Mouse (Mus musculus) ES-E14 (cell line): ENCODE measurements at regions not wholly inside any gene's neighbourhood (a gene's known extent, or its start where the extent isn't known, plus 50 kb on each side); places are given as distances from the start of the nearest gene placed in this dataset.

Experiments
- DNase-seq: peaks from one replicate; pipeline ENCODE4 v3.0.0-alpha.2; 2013; ENCODE audit warnings: low read depth, low spot score
- H3K27ac ChIP-seq: 2 replicates; pipeline ENCODE4 v1.5.1; 2012; ENCODE audit warnings: low read depth, mild to moderate bottlenecking, low read length, moderate library complexity, mixed read lengths; ENCODE audit not compliant: poor library complexity, insufficient read depth, severe bottlenecking
- H3K36me3 ChIP-seq: 2 replicates; pipeline ENCODE4 v1.6.1; 2012; ENCODE audit warnings: mild to moderate bottlenecking, low read length, moderate library complexity, mixed read lengths; ENCODE audit not compliant: control insufficient read depth, poor library complexity, insufficient read depth, severe bottlenecking
- H3K4me1 ChIP-seq, 2 experiments: fragments of 150-350 bp in 1 of 2; sonication (generic) in 1 of 2; 2 replicates each; pipeline ENCODE4 v1.6.1; 2012; ENCODE audit warnings: low read length in 2 of 2, mild to moderate bottlenecking in 1 of 2, mixed read lengths in 1 of 2; ENCODE audit not compliant: control insufficient read depth in 2 of 2, insufficient read depth in 2 of 2, poor library complexity in 1 of 2
- H3K4me3 ChIP-seq, 2 experiments: fragments of 150-350 bp in 1 of 2; sonication (generic) in 1 of 2; 2 replicates each; pipeline ENCODE4 v1.5.1; 2012; ENCODE audit warnings: low read length in 2 of 2, low read depth in 1 of 2, mild to moderate bottlenecking in 1 of 2, mixed read lengths in 1 of 2; ENCODE audit not compliant: insufficient read depth in 1 of 2, poor library complexity in 1 of 2, severe bottlenecking in 1 of 2
- H3K9ac ChIP-seq: 2 replicates; pipeline ENCODE4 v1.6.1; 2012; ENCODE audit warnings: low read depth, mild to moderate bottlenecking, low read length, mixed read lengths; ENCODE audit not compliant: poor library complexity, insufficient read depth, severe bottlenecking
- H3K9me3 ChIP-seq: fragments of 150-350 bp; sonication (generic); 2 replicates; pipeline ENCODE4 v1.6.1; 2012; ENCODE audit warnings: low read depth, mild to moderate bottlenecking, low read length; ENCODE audit not compliant: control insufficient read depth, insufficient read depth
- CHD2 ChIP-seq: IDR thresholded peaks from 2 replicates; pipeline ENCODE4 v1.6.1; 2014; ENCODE audit warnings: mild to moderate bottlenecking, low read depth, low read length, inconsistent platforms
- HCFC1 ChIP-seq: IDR thresholded peaks from 2 replicates; pipeline ENCODE4 v1.6.1; 2012; ENCODE audit warnings: low read length, inconsistent platforms, borderline replicate concordance; ENCODE audit not compliant: insufficient read depth
- MAFK ChIP-seq: IDR thresholded peaks from 2 replicates; pipeline ENCODE4 v1.6.1; 2014; ENCODE audit warnings: mild to moderate bottlenecking, low read depth, low read length, inconsistent platforms; ENCODE audit not compliant: insufficient read depth
- ZC3H11A ChIP-seq: IDR thresholded peaks from 2 replicates; pipeline ENCODE4 v1.6.1; 2012; ENCODE audit warnings: low read depth, mild to moderate bottlenecking, inconsistent platforms, low read length, borderline replicate concordance
- ZNF384 ChIP-seq: IDR thresholded peaks from 2 replicates; pipeline ENCODE4 v1.6.1; 2012; ENCODE audit warnings: low read depth, low read length, inconsistent platforms
- in situ Hi-C, 2 experiments: fragments of 600-800 bp; cut with MboI; formaldehyde crosslinking; loops; one replicate each; pipeline ENCODE4 v1.15.1; 2025; ENCODE audit warnings: low sequenced_read_pairs in 2 of 2, inconsistent platforms in 1 of 2; ENCODE audit not compliant: unreplicated experiment in 2 of 2

DNA sequence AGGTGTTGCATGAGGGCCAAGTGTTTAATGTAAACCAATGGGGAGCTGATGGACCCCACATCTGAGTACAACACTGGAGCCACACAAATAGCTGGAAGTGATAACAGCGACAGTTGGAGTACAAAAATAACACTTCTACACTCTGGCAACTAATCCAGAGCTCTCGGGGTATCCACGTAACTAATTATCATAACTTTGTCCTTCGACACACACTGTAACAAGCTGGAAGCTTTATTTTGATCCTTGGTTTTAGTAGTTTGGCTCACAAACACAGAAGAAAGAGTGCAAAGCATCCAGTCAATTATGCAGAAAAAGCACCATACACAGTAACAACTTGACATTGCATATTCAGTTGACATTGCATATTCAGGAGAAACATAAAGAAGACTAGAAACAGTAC, 884.8 kb upstream of the Celf2 start:
- in situ Hi-C loops: no loop called here
- no peak overlapping the region for H3K27ac ChIP-seq
- no peaks in the 10 kb centered on the region for H3K9me3 ChIP-seq
- no peaks in the 10 kb centered on the region for H3K36me3 ChIP-seq
- H3K4me3 ChIP-seq: no peak overlapping the region
- no peaks in the 10 kb centered on the region for H3K4me1 ChIP-seq
- no peak overlapping the region for H3K9ac ChIP-seq
- TF ChIP-seq HCFC1 (no peak), ZC3H11A (no peak), CHD2 (no peak), ZNF384 (no peak), MAFK (no peak)
- DNase-seq: no peak

DNA sequence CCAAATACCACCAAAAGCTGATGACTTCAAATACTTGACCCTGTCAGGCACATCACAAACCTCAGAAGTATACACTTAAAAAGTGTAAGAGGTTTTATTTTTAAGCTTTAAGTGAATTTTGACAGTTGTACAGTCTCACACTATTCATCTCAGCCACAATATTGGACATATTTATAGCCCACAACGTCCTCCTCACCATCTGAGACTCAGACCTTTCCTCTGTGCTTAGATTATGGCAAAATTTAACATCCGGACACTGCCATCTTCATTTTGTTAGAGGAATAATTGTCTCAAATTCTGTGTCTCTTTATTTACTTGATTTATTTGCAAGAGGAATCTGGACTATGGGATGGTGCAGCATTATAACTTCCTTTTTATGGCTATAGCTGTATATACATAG, 880.2 kb upstream of the Celf2 start:
- in situ Hi-C loops: no loop called here
- Histone ChIP-seq H3K27ac (no peak overlapping the region), H3K4me3 (no peak overlapping the region), H3K4me1 (no peaks in the 10 kb centered on the region), H3K9me3 (no peaks in the 10 kb centered on the region), H3K36me3 (no peaks in the 10 kb centered on the region), H3K9ac (no peak overlapping the region)
- no peak for TF ChIP-seq CHD2
- TF ChIP-seq MAFK: no peak
- no peak for TF ChIP-seq ZNF384
- no peak for DNase-seq

DNA sequence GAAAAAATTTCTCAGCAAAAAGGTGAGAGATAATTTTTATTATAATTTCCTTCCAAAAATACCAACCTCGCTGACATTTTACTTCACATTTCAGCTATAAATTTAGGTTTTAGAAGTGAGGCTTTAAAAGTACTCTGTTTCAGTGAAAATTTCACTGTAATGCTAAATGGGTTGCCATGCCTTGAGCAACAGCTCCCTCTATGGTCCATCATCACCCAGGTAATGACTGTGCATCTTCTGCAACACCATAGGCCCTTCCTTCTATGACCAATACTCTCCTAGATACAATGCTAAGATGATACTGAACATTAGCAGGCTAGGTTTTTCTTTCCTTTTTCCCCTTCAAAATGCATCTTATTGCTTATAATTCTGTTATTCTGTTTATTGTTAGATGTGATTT, 870.9 kb upstream of the Celf2 start:
- no peak overlapping the region for H3K4me3 ChIP-seq
- 0 out of 2 replicates have a peak, but pooled peaks cover 3% of the 10 kb centered on the region for H3K9me3 ChIP-seq
- in situ Hi-C loops: no loop called here
- peak; percentile 0 for DNase-seq
- no peak overlapping the region for H3K27ac ChIP-seq
- no peak for TF ChIP-seq CHD2
- no peak for TF ChIP-seq MAFK
- no peak for TF ChIP-seq ZC3H11A
- no peak for TF ChIP-seq ZNF384
- no peak for TF ChIP-seq HCFC1
- no peaks in the 10 kb centered on the region for H3K36me3 ChIP-seq
- H3K4me1 ChIP-seq: no peaks in the 10 kb centered on the region
- no peak overlapping the region for H3K9ac ChIP-seq

DNA sequence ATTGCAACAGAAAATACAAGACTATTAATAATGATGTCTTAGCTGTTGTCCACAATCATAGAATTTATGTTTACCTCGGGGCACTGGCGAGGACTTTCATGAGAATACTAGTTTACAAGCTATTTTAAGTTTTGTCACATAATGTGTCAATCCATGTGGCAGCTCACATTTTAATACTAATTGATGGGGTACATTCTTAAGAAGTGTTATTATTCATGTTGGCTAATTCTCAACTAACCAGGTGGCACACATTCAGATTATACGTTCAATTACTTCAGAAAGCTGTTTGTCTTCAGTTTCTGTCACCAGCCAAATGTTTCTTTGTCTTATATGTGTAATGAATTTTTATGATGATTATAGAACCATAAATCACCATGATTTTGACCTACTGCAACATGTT, 870.2 kb upstream of the Celf2 start:
- in situ Hi-C loops: no loop called here
- DNase-seq: no peak
- Histone ChIP-seq H3K9me3 (0 out of 2 replicates have a peak, but pooled peaks cover 3% of the 10 kb centered on the region), H3K27ac (no peak overlapping the region), H3K4me3 (no peak overlapping the region), H3K36me3 (no peaks in the 10 kb centered on the region), H3K4me1 (no peaks in the 10 kb centered on the region), H3K9ac (no peak overlapping the region)
- TF ChIP-seq ZC3H11A: no peak
- no peak for TF ChIP-seq MAFK
- no peak for TF ChIP-seq HCFC1

DNA sequence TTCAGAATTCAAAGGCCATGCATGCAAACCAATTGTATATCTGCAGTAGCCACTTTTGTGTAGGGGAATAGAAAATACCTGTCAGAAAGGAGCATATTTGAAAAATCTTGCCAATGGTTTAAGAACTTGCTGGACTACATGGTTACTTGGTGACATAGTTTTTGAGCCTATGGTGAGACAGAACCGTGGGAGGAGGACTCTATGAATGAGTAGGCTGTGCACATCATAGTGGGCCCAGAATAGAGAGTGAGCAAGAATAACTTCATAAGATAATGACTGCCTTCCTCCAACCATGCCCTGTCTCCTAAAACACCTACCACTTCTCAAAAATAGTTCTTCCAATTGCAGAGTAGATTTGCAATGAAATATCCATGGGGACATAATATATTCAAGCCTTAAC, 838.5 kb upstream of the Celf2 start:
- H3K4me1 ChIP-seq: no peaks in the 10 kb centered on the region
- in situ Hi-C loops: no loop called here
- no peak overlapping the region for H3K4me3 ChIP-seq
- no peak for DNase-seq
- H3K36me3 ChIP-seq: no peaks in the 10 kb centered on the region
- H3K9ac ChIP-seq: no peak overlapping the region
- H3K9me3 ChIP-seq: no peaks in the 10 kb centered on the region
- no peak overlapping the region for H3K27ac ChIP-seq
- TF ChIP-seq HCFC1: no peak
- TF ChIP-seq ZC3H11A: no peak
- no peak for TF ChIP-seq CHD2
- TF ChIP-seq MAFK: no peak
- TF ChIP-seq ZNF384: no peak
